Comparison of ENCODE assay signal across 8 mouse cellular contexts in genomic region chr19:10486264-10486738, GRCm38 (mm10). TPM values are rescaled to one million over a fixed set of nuclear protein-coding genes. Genes with fewer than 3 reads are reported as not detected.
DNase-seq lines count a peak whose midpoint lies in the region; ATAC-seq and TF ChIP-seq lines count a peak whose summit lies in the region.

No protein-coding gene starts in this region.

- in situ Hi-C loops in CH12.LX (cut with MboI; ENCODE audit: low pct_ligation_motif_present, low pct_unique_long_range_greater_than_20kb, low sequenced_read_pairs): loop anchor here (5.0 kb wide), 1 partner anchor 34 kb away; no protein-coding TSS in a partner anchor

- H3K9me3 ChIP-seq in CH12.LX (replicated peaks; ENCODE audit: low read length): no peaks in the 10 kb centered on the region
- H3K9me3 ChIP-seq in embryonic facial prominence, embryonic 10.5 days: no peaks in the 10 kb centered on the region
- no peaks in the 10 kb centered on the region for H3K9me3 ChIP-seq in heart, postnatal 0 days (replicated peaks; ENCODE audit: control insufficient read depth, low read length)
- no peaks in the 10 kb centered on the region for H3K9me3 ChIP-seq in liver, postnatal 0 days (ENCODE audit: low read length)
- no peaks in the 10 kb centered on the region for H3K9me3 ChIP-seq in neural tube, embryonic 15.5 days (replicated peaks)

- H3K27me3 ChIP-seq in CH12.LX (replicated peaks): no peaks in the 10 kb centered on the region
- H3K27me3 ChIP-seq in embryonic facial prominence, embryonic 10.5 days (replicated peaks; ENCODE audit: low read depth, poor library complexity, severe bottlenecking): peaks cover 8% of the 10 kb centered on the region; the same call in 1 of the 2 replicates
- peaks cover 35% of the 10 kb centered on the region; the same call in 1 of the 2 replicates for H3K27me3 ChIP-seq in heart, postnatal 0 days (ENCODE audit: control insufficient read depth, insufficient read depth, low read length)
- H3K27me3 ChIP-seq in liver, postnatal 0 days (ENCODE audit: insufficient read depth, low read length): peaks cover 4% of the 10 kb centered on the region; the same call in 1 of the 2 replicates
- peaks cover 15% of the 10 kb centered on the region; the same call in 1 of the 2 replicates for H3K27me3 ChIP-seq in neural tube, embryonic 15.5 days (replicated peaks)

- peak; percentile 59 for DNase-seq in CH12.LX (ENCODE audit: extremely low read depth)
- DNase-seq in adrenal gland, postnatal 10 days: peak; percentile 59
- peak; percentile 70 for DNase-seq in embryonic facial prominence, embryonic 10.5 days (ENCODE audit: low spot score)
- peak; percentile 65 for DNase-seq in heart, postnatal 0 days (ENCODE audit: low spot score)
- peak; percentile 55 to 60 for DNase-seq in kidney, postnatal 25 days
- DNase-seq in liver, postnatal 0 days: peak; percentile 53
- DNase-seq in thymus, postnatal 36 days: peak; percentile 8 to 12

- peak; percentile 57 for ATAC-seq in heart, postnatal 0 days (ENCODE audit: insufficient read depth, low read depth)
- peak; percentile 69 for ATAC-seq in liver, postnatal 0 days
- peak; percentile 81 for ATAC-seq in neural tube, embryonic 15.5 days (ENCODE audit: low FRiP score)

- no peaks in the 10 kb centered on the region for H3K79me2 ChIP-seq in CH12.LX (replicated peaks; ENCODE audit: control insufficient read depth, extremely low read depth, insufficient read depth, poor library complexity, severe bottlenecking)

- dilution Hi-C loops in CH12.LX (cut with MboI; ENCODE audit: extremely low pct_ligation_motif_present, extremely low pct_unique_long_range_greater_than_20kb, low sequenced_read_pairs): no loop called here

- peak; percentile 95 to 96 for TF ChIP-seq CTCF in CH12.LX (conservative IDR thresholded peaks at IDR 0.05 in 1 of 2, IDR thresholded peaks at IDR 0.05 in 1 of 2; ENCODE audit: low read depth in 2 of 2, low read length in 2 of 2)
- TF ChIP-seq CTCF in heart, postnatal 0 days (IDR thresholded peaks at IDR 0.05; ENCODE audit: low read depth): peak; percentile 97
- peak; percentile 93 for TF ChIP-seq CTCF in liver, postnatal 0 days (IDR thresholded peaks at IDR 0.05; ENCODE audit: low read depth)

- no peak overlapping the region for H3K4me3 ChIP-seq in CH12.LX (replicated peaks in 1 of 3; ENCODE audit: low read depth in 2 of 3, low read length in 2 of 3, poor library complexity in 1 of 3)
- H3K4me3 ChIP-seq in embryonic facial prominence, embryonic 10.5 days: no peak overlapping the region
- no peak overlapping the region for H3K4me3 ChIP-seq in heart, postnatal 0 days (ENCODE audit: low read depth, low read length)
- H3K4me3 ChIP-seq in liver, postnatal 0 days (ENCODE audit: low read depth, low read length): no peak overlapping the region
- H3K4me3 ChIP-seq in neural tube, embryonic 15.5 days (replicated peaks): no peak overlapping the region

- peak; percentile 93 for TF ChIP-seq RAD21 in CH12.LX (IDR thresholded peaks at IDR 0.05; ENCODE audit: low read depth, low read length)

- H3K36me3 ChIP-seq in CH12.LX (replicated peaks in 1 of 2; ENCODE audit: control insufficient read depth in 1 of 2, insufficient read depth in 1 of 2, low read length in 1 of 2): no peaks in the 10 kb centered on the region
- H3K36me3 ChIP-seq in embryonic facial prominence, embryonic 10.5 days (replicated peaks): no peaks in the 10 kb centered on the region
- H3K36me3 ChIP-seq in heart, postnatal 0 days (replicated peaks; ENCODE audit: control insufficient read depth, insufficient read depth, low read length): no peaks in the 10 kb centered on the region
- H3K36me3 ChIP-seq in liver, postnatal 0 days (replicated peaks; ENCODE audit: insufficient read depth, low read length): no peaks in the 10 kb centered on the region
- no peaks in the 10 kb centered on the region for H3K36me3 ChIP-seq in neural tube, embryonic 15.5 days

- no peak overlapping the region for H3K4me2 ChIP-seq in CH12.LX (ENCODE audit: insufficient read depth, low read depth, poor library complexity, severe bottlenecking)
- H3K4me2 ChIP-seq in heart, postnatal 0 days (ENCODE audit: low read depth, low read length): no peak overlapping the region
- no peak overlapping the region for H3K4me2 ChIP-seq in liver, postnatal 0 days (ENCODE audit: low read depth, low read length)
- H3K4me2 ChIP-seq in neural tube, embryonic 15.5 days: no peak overlapping the region

- H3K9ac ChIP-seq in CH12.LX (ENCODE audit: insufficient read depth, low read depth): no peak overlapping the region
- H3K9ac ChIP-seq in heart, postnatal 0 days (replicated peaks; ENCODE audit: low read depth, low read length): no peak overlapping the region
- H3K9ac ChIP-seq in liver, postnatal 0 days (replicated peaks): no peak overlapping the region
- no peak overlapping the region for H3K9ac ChIP-seq in neural tube, embryonic 15.5 days (replicated peaks)

- 24% methylated on average over 9 of the region's 9 CpGs for WGBS in embryonic facial prominence, embryonic 10.5 days
- 16% methylated on average over 9 of the region's 9 CpGs for WGBS in heart, postnatal 0 days
- WGBS in liver, postnatal 0 days (ENCODE audit: insufficient replicate concordance): 19% methylated on average over 9 of the region's 9 CpGs
- 24% methylated on average over 9 of the region's 9 CpGs for WGBS in neural tube, embryonic 15.5 days

- peaks cover 3 to 13% of the 10 kb centered on the region in 2 experiments for H3K4me1 ChIP-seq in CH12.LX (ENCODE audit: control insufficient read depth in 1 of 2, insufficient read depth in 2 of 2)
- peaks cover 13% of the 10 kb centered on the region for H3K4me1 ChIP-seq in embryonic facial prominence, embryonic 10.5 days
- peaks cover 4% of the 10 kb centered on the region; the same call in 1 of the 2 replicates for H3K4me1 ChIP-seq in heart, postnatal 0 days (ENCODE audit: control insufficient read depth, insufficient read depth)
- H3K4me1 ChIP-seq in liver, postnatal 0 days (ENCODE audit: insufficient read depth): no peaks in the 10 kb centered on the region
- peaks cover 11% of the 10 kb centered on the region for H3K4me1 ChIP-seq in neural tube, embryonic 15.5 days

- H3K27ac ChIP-seq in CH12.LX (ENCODE audit: insufficient read depth, low read depth): no peak overlapping the region
- H3K27ac ChIP-seq in embryonic facial prominence, embryonic 10.5 days (replicated peaks): no peak overlapping the region
- H3K27ac ChIP-seq in heart, postnatal 0 days (ENCODE audit: low read depth): no peak overlapping the region
- H3K27ac ChIP-seq in liver, postnatal 0 days (ENCODE audit: low read depth): no peak overlapping the region
- no peak overlapping the region for H3K27ac ChIP-seq in neural tube, embryonic 15.5 days (replicated peaks)

- TF ChIP-seq POLR2A in CH12.LX (IDR thresholded peaks at IDR 0.05; ENCODE audit: low read depth, low read length): no peak

- no peak for TF ChIP-seq EP300 in CH12.LX (IDR thresholded peaks at IDR 0.05; ENCODE audit: low read length)
- no peak for TF ChIP-seq EP300 in heart, postnatal 0 days (IDR thresholded peaks at IDR 0.05; ENCODE audit: low read depth)
- TF ChIP-seq EP300 in liver, postnatal 0 days (IDR thresholded peaks at IDR 0.05; ENCODE audit: low read depth): no peak

RNA-seq across cellular contexts. Expression of gene Ppp1r32, which starts 3.6 kb away (rescaled TPM):
- total RNA-seq in CH12.LX (2012; rRNA removed): 0.13 TPM in 1 of 2 replicates, not detected in the other
- total RNA-seq in CH12.LX (2014; rRNA removed): 0.18 TPM in 1 of 2 replicates, not detected in the other
- 0.25 and 0.49 TPM in 2 replicates for polyA plus RNA-seq in CH12.LX (2012; ENCODE audit: insufficient read length, low read depth)
- total RNA-seq in adrenal gland, postnatal 10 days (2021): under 1 TPM; 0.63 to 0.94 TPM
- polyA plus RNA-seq in embryonic facial prominence, embryonic 10.5 days (2016; fragmentation: Nextera tagmentation; extraction: Ambion mirVana): 0.29 and 0.39 TPM in 2 replicates
- total RNA-seq in heart, postnatal 0 days (2014; rRNA removed; ENCODE audit: low replicate concordance): 0.19 TPM in 1 of 2 replicates, not detected in the other
- polyA plus RNA-seq in heart, postnatal 0 days (2015; fragmentation: Nextera tagmentation; extraction: Ambion mirVana): 0.14 TPM in 2 replicates
- 0.11 and 0.15 TPM in 2 replicates for polyA plus RNA-seq in liver, postnatal 0 days (2015; fragmentation: Nextera tagmentation; extraction: Ambion mirVana)
- polyA plus RNA-seq in neural tube, embryonic 15.5 days (2015; fragmentation: Nextera tagmentation; extraction: Ambion mirVana): 0.79 and 1.2 TPM in 2 replicates

RNA-seq across cellular contexts. Expression of gene Lrrc10b, which starts 29.0 kb away (rescaled TPM):
- total RNA-seq in CH12.LX (2012; rRNA removed) (not detected in 2 replicates), CH12.LX (2014; rRNA removed) (not detected in 2 replicates)
- polyA plus RNA-seq in CH12.LX (2012; ENCODE audit: insufficient read length, low read depth): not detected in 2 replicates
- 1 to 10 TPM; 3.4 to 4.7 TPM for total RNA-seq in adrenal gland, postnatal 10 days (2021)
- polyA plus RNA-seq in embryonic facial prominence, embryonic 10.5 days (2016; fragmentation: Nextera tagmentation; extraction: Ambion mirVana): 0.29 and 0.52 TPM in 2 replicates
- total RNA-seq in heart, postnatal 0 days (2014; rRNA removed; ENCODE audit: low replicate concordance): 1.9 TPM in 1 of 2 replicates, not detected in the other
- 0.08 and 0.18 TPM in 2 replicates for polyA plus RNA-seq in heart, postnatal 0 days (2015; fragmentation: Nextera tagmentation; extraction: Ambion mirVana)
- polyA plus RNA-seq in liver, postnatal 0 days (2015; fragmentation: Nextera tagmentation; extraction: Ambion mirVana): 0.05 TPM in 1 of 2 replicates, not detected in the other
- polyA plus RNA-seq in neural tube, embryonic 15.5 days (2015; fragmentation: Nextera tagmentation; extraction: Ambion mirVana): 1.1 and 1.3 TPM in 2 replicates

RNA-seq across cellular contexts. Expression of gene Cpsf7, which starts 38.8 kb away (rescaled TPM):
- total RNA-seq in CH12.LX (2012; rRNA removed) (25.6 and 29.3 TPM in 2 replicates), CH12.LX (2014; rRNA removed) (28.8 and 30.8 TPM in 2 replicates)
- polyA plus RNA-seq in CH12.LX (2012; ENCODE audit: insufficient read length, low read depth): 47.8 and 48.8 TPM in 2 replicates
- total RNA-seq in adrenal gland, postnatal 10 days (2021): 10 to 100 TPM; 50.0 to 69.4 TPM
- polyA plus RNA-seq in embryonic facial prominence, embryonic 10.5 days (2016; fragmentation: Nextera tagmentation; extraction: Ambion mirVana): 54.5 and 55.3 TPM in 2 replicates
- total RNA-seq in heart, postnatal 0 days (2014; rRNA removed; ENCODE audit: low replicate concordance): 18.4 and 51.4 TPM in 2 replicates
- polyA plus RNA-seq in heart, postnatal 0 days (2015; fragmentation: Nextera tagmentation; extraction: Ambion mirVana): 14.2 and 14.8 TPM in 2 replicates
- polyA plus RNA-seq in liver, postnatal 0 days (2015; fragmentation: Nextera tagmentation; extraction: Ambion mirVana): 8.5 and 9.1 TPM in 2 replicates
- 45.6 and 47.2 TPM in 2 replicates for polyA plus RNA-seq in neural tube, embryonic 15.5 days (2015; fragmentation: Nextera tagmentation; extraction: Ambion mirVana)

RNA-seq across cellular contexts. Expression of gene Sdhaf2, which starts 39.6 kb away (rescaled TPM):
- total RNA-seq in CH12.LX (2012; rRNA removed): 31.7 and 35.7 TPM in 2 replicates
- total RNA-seq in CH12.LX (2014; rRNA removed): 85.6 and 96.0 TPM in 2 replicates
- 54.6 and 57.3 TPM in 2 replicates for polyA plus RNA-seq in CH12.LX (2012; ENCODE audit: insufficient read length, low read depth)
- 10 to 100 TPM; 52.5 to 60.1 TPM for total RNA-seq in adrenal gland, postnatal 10 days (2021)
- polyA plus RNA-seq in embryonic facial prominence, embryonic 10.5 days (2016; fragmentation: Nextera tagmentation; extraction: Ambion mirVana): 62.2 and 64.0 TPM in 2 replicates
- 50.6 and 66.2 TPM in 2 replicates for total RNA-seq in heart, postnatal 0 days (2014; rRNA removed; ENCODE audit: low replicate concordance)
- polyA plus RNA-seq in heart, postnatal 0 days (2015; fragmentation: Nextera tagmentation; extraction: Ambion mirVana): 56.1 and 56.9 TPM in 2 replicates
- 23.6 and 25.4 TPM in 2 replicates for polyA plus RNA-seq in liver, postnatal 0 days (2015; fragmentation: Nextera tagmentation; extraction: Ambion mirVana)
- polyA plus RNA-seq in neural tube, embryonic 15.5 days (2015; fragmentation: Nextera tagmentation; extraction: Ambion mirVana): 67.5 and 67.7 TPM in 2 replicates

Comparison
In these comparisons a context has a peak if more than half of its experiments do, and no peak if none do; other contexts are left out.
1. DNase-seq: peak in every context shown above with its lines; median percentile 70 in embryonic facial prominence, embryonic 10.5 days; 65 in heart, postnatal 0 days; 59 in CH12.LX; 59 in adrenal gland, postnatal 10 days; 58 in kidney, postnatal 25 days; 53 in liver, postnatal 0 days; 10 in thymus, postnatal 36 days.